Mouse (Mus musculus) urinary bladder, adult 18-20 months (tissue): ENCODE data around the gene Avp.

Experiments
- DNase-seq, 2 experiments: peaks; one replicate each; pipeline ENCODE4 v3.0.0; 2022; ENCODE audit warnings: low spot score in 2 of 2, mixed read lengths in 2 of 2

Avp gene

GRCm38 (mm10) chr2:130582552-130582951 is at the start of gene Avp:
TSS of gene Avp (minus strand) at chr2:130582554.
- no peak for DNase-seq

GRCm38 (mm10) chr2:130629839-130630203 is 47.5 kb upstream of the Avp start, which contains the start of the genes Fastkd5 and Ubox5:
TSS of gene Fastkd5 (minus strand) at chr2:130630027.
TSS of gene Ubox5 (minus strand) at chr2:130630038.
- peak; percentile 85 to 92 for DNase-seq

- no peak for DNase-seq
These were observed 46.9 kb upstream of the Avp start for GRCm38 (mm10) chr2:130629080-130629838.

GRCm38 (mm10) chr2:130628424-130628823 is 46.1 kb upstream of the Avp start:
- DNase-seq: no peak

GRCm38 (mm10) chr2:130618972-130619371 is 36.6 kb upstream of the Avp start:
- no peak for DNase-seq

- no peak for DNase-seq
These were observed 30.7 kb upstream of the Avp start for GRCm38 (mm10) chr2:130613091-130613490.

- no peak for DNase-seq
These were observed 19.8 kb upstream of the Avp start for GRCm38 (mm10) chr2:130602195-130602594.

GRCm38 (mm10) chr2:130598399-130598798 is 16.0 kb upstream of the Avp start:
- no peak for DNase-seq

- DNase-seq: no peak
These were observed 15.3 kb upstream of the Avp start for GRCm38 (mm10) chr2:130597601-130598010.

- no peak for DNase-seq
These were observed 13.2 kb upstream of the Avp start for GRCm38 (mm10) chr2:130595596-130595995.

- no peak for DNase-seq
These were observed 8.7 kb upstream of the Avp start for GRCm38 (mm10) chr2:130591016-130591415.

GRCm38 (mm10) chr2:130589761-130590160 is 7.4 kb upstream of the Avp start:
- DNase-seq: no peak

- DNase-seq: no peak
These were observed 6.8 kb upstream of the Avp start for GRCm38 (mm10) chr2:130589157-130589556.

GRCm38 (mm10) chr2:130588373-130588772 is 6.0 kb upstream of the Avp start:
- DNase-seq: no peak

GRCm38 (mm10) chr2:130586016-130586415 is 3.7 kb upstream of the Avp start:
- no peak for DNase-seq

- no peak for DNase-seq
These were observed 1.7 kb upstream of the Avp start for GRCm38 (mm10) chr2:130583902-130584560.

GRCm38 (mm10) chr2:130581201-130581600 is 1.2 kb downstream of the Avp start:
- no peak for DNase-seq

- no peak for DNase-seq
These were observed 2.6 kb downstream of the Avp start for GRCm38 (mm10) chr2:130579791-130580190.

- DNase-seq: peak; percentile 22 to 60
These were observed 4.2 kb downstream of the Avp start for GRCm38 (mm10) chr2:130578148-130578547.

- peak; percentile 18 to 20 for DNase-seq
These were observed 4.7 kb downstream of the Avp start for GRCm38 (mm10) chr2:130577632-130578031.

- DNase-seq: no peak
These were observed 5.3 kb downstream of the Avp start for GRCm38 (mm10) chr2:130577021-130577420.

GRCm38 (mm10) chr2:130576564-130576963 is 5.8 kb downstream of the Avp start:
- DNase-seq: peak in 1 of 2 experiments; percentile 12

GRCm38 (mm10) chr2:130575873-130576272 is 6.5 kb downstream of the Avp start, which contains the start of gene Oxt:
TSS of gene Oxt (plus strand) at chr2:130576173.
- no peak for DNase-seq
